In the genomic region with DNA sequence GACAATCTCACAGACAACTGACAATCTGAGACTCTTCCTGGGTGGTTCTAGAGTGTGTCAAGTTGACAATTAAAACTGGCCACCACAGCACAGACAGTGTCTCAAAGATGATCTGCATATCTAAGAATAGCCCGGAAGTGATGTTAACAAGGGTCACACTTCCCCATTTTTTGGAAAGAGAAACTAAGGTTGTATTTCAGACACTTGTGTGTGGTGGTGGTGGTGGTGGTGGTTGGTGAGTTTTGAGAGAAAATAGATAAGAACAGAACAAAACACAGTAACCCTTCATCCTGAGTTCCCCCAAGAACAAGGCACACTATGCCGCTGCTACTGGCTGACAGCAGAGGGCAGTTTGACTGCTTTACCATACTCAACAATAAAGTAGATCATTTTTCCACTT, we compare ENCODE assay signal across 18 mouse cellular contexts.
DNase-seq lines count a peak whose midpoint lies in the region; ATAC-seq and TF ChIP-seq lines count a peak whose summit lies in the region.
"Had no signal": no experiment of that assay in that cellular context is flagged by ENCODE, and none has a peak within 500 bp of the region (broad histone marks: within the 10 kb centered on the region; RNA-seq: fewer than 3 reads in every experiment).

No protein-coding gene starts in this region.

- H3K79me2 ChIP-seq in MEL (ENCODE audit: control insufficient read depth, insufficient read depth, low read length, poor library complexity) = no peaks in the 10 kb centered on the region

- WGBS in small intestine, adult 2 months = 85% methylated on average over 2 of the region's 2 CpGs
- 94% methylated on average over 2 of the region's 2 CpGs for WGBS in hindbrain, postnatal 0 days

- H3K4me3 ChIP-seq in MEL (ENCODE audit: control insufficient read depth in 1 of 2, insufficient read depth in 1 of 2, low read depth in 2 of 2, low read length in 2 of 2) = no peak overlapping the region
- no peak overlapping the region for H3K4me3 ChIP-seq in small intestine, adult 2 months (ENCODE audit: low read depth, low read length)
- no peak overlapping the region for H3K4me3 ChIP-seq in hindbrain, postnatal 0 days (ENCODE audit: low read length)
- H3K4me3 ChIP-seq: forebrain, embryonic 15.5 days; heart, embryonic 12.5 days; hindbrain, embryonic 10.5 days; neural tube, embryonic 12.5 days had no signal

- no peaks in the 10 kb centered on the region for H3K9me3 ChIP-seq in MEL (replicated peaks; ENCODE audit: insufficient read depth, low read length)
- H3K9me3 ChIP-seq in hindbrain, postnatal 0 days (ENCODE audit: low read length) = no peaks in the 10 kb centered on the region
- H3K9me3 ChIP-seq: forebrain, embryonic 15.5 days; heart, embryonic 12.5 days; hindbrain, embryonic 10.5 days; neural tube, embryonic 12.5 days had no signal

- peak; percentile 73 to 79 for ATAC-seq in hematopoietic stem cell, adult 5-6 weeks (replicated peaks in 1 of 2; ENCODE audit: insufficient read depth in 1 of 2, low FRiP score in 2 of 2, low TSS enrichment in 1 of 2, low read depth in 1 of 2, poor library complexity in 2 of 2, severe bottlenecking in 2 of 2)
- no peak for ATAC-seq in hindbrain, postnatal 0 days
- ATAC-seq: forebrain, embryonic 15.5 days had no signal

- TF ChIP-seq EP300 in MEL (IDR thresholded peaks at IDR 0.05; ENCODE audit: low read depth in 1 of 2, low read length in 2 of 2) = no peak

- peaks cover 0 to 11% of the 10 kb centered on the region in 2 experiments; a peak in 2 of 4 replicates for H3K36me3 ChIP-seq in MEL (ENCODE audit: control insufficient read depth in 1 of 2, insufficient read depth in 2 of 2, low read length in 2 of 2)
- peaks cover 3% of the 10 kb centered on the region for H3K36me3 ChIP-seq in small intestine, adult 2 months (ENCODE audit: control insufficient read depth, insufficient read depth, low read length)
- no peaks in the 10 kb centered on the region for H3K36me3 ChIP-seq in hindbrain, postnatal 0 days (ENCODE audit: insufficient read depth, low read length)
- H3K36me3 ChIP-seq: forebrain, embryonic 15.5 days; neural tube, embryonic 12.5 days had no signal

- intact Hi-C loops in gastrocnemius, postnatal 36 days (cut with DNase I) = no loop called here

- H3K27ac ChIP-seq in MEL (ENCODE audit: control insufficient read depth, low read depth, low read length) = peak overlapping the region; percentile 7; the same call in 1 of the 2 replicates
- H3K27ac ChIP-seq in small intestine, adult 2 months (ENCODE audit: insufficient read depth, low read depth, low read length) = peak overlapping the region; percentile 83
- no peak overlapping the region for H3K27ac ChIP-seq in hindbrain, postnatal 0 days
- H3K27ac ChIP-seq: forebrain, embryonic 15.5 days; hindbrain, embryonic 10.5 days; neural tube, embryonic 12.5 days had no signal

- peak; percentile 73 to 77 for DNase-seq in B cell, adult 2 months
- peak; percentile 73 for DNase-seq in MEL (ENCODE audit: low read depth, low spot score)
- no peak for DNase-seq in gastrocnemius, postnatal 36 days
- no peak for DNase-seq in frontal cortex, postnatal 10 days (ENCODE audit: low spot score in 2 of 2)
- no peak for DNase-seq in hindbrain, postnatal 0 days (ENCODE audit: low spot score)
- DNase-seq: cerebellum, adult 8-10 months; gastrocnemius, postnatal 14 days; kidney, adult 11 months; kidney, postnatal 10 days; lung, postnatal 14 days; midbrain, embryonic 14.5 days; thymus, postnatal 25 days had no signal

- peaks cover 9 to 11% of the 10 kb centered on the region in 2 experiments for H3K4me1 ChIP-seq in MEL (ENCODE audit: control insufficient read depth in 1 of 2, insufficient read depth in 2 of 2, low read length in 2 of 2)
- H3K4me1 ChIP-seq in small intestine, adult 2 months (ENCODE audit: control insufficient read depth, insufficient read depth, insufficient read length, low read length) = no peaks in the 10 kb centered on the region
- H3K4me1 ChIP-seq in hindbrain, postnatal 0 days (ENCODE audit: insufficient read depth, low read length) = no peaks in the 10 kb centered on the region
- H3K4me1 ChIP-seq: neural tube, embryonic 12.5 days had no signal

- H3K4me2 ChIP-seq in hindbrain, postnatal 0 days (ENCODE audit: low read depth, low read length) = no peak overlapping the region
- H3K4me2 ChIP-seq: forebrain, embryonic 15.5 days; heart, embryonic 12.5 days; neural tube, embryonic 12.5 days had no signal

- H3K27me3 ChIP-seq in MEL (ENCODE audit: control insufficient read depth in 1 of 2, insufficient read depth in 2 of 2, low read length in 2 of 2) = no peaks in the 10 kb centered on the region
- H3K27me3 ChIP-seq in small intestine, adult 2 months (ENCODE audit: control insufficient read depth, insufficient read depth, low read length) = no peaks in the 10 kb centered on the region
- no peaks in the 10 kb centered on the region for H3K27me3 ChIP-seq in hindbrain, postnatal 0 days (ENCODE audit: insufficient read depth, low read length)
- H3K27me3 ChIP-seq: forebrain, embryonic 15.5 days; heart, embryonic 12.5 days; neural tube, embryonic 12.5 days had no signal

- TF ChIP-seq POLR2A in MEL (IDR thresholded peaks at IDR 0.05; ENCODE audit: control insufficient read depth in 1 of 2, insufficient read depth in 1 of 2, low read depth in 1 of 2, low read length in 2 of 2, poor library complexity in 1 of 2) = no peak
- no peak for TF ChIP-seq POLR2A in small intestine, adult 2 months (IDR thresholded peaks at IDR 0.05; ENCODE audit: low read depth, low read length)

- no peak; the same call in 1 of the 2 replicates for TF ChIP-seq RAD21 in MEL (IDR thresholded peaks at IDR 0.05; ENCODE audit: low read depth, low read length)

- peak in 1 of 3 experiments; percentile 18; a peak in 1 of 6 replicates for TF ChIP-seq CTCF in MEL (IDR thresholded peaks at IDR 0.05 in 2 of 3, conservative IDR thresholded peaks at IDR 0.05 in 1 of 3; ENCODE audit: control insufficient read depth in 1 of 3, insufficient read depth in 1 of 3, low read depth in 2 of 3, low read length in 3 of 3, poor library complexity in 1 of 3, severe bottlenecking in 1 of 3)
- no peak for TF ChIP-seq CTCF in small intestine, adult 2 months (IDR thresholded peaks at IDR 0.05; ENCODE audit: extremely low read depth, insufficient read length, insufficient replicate concordance, low read depth, low read length)
- no peak for TF ChIP-seq CTCF in hindbrain, postnatal 0 days (IDR thresholded peaks at IDR 0.05; ENCODE audit: low read depth)

- H3K9ac ChIP-seq in MEL (ENCODE audit: control insufficient read depth, low read depth, low read length, poor library complexity, severe bottlenecking) = no peak overlapping the region
- no peak overlapping the region for H3K9ac ChIP-seq in hindbrain, postnatal 0 days (replicated peaks; ENCODE audit: low read length)
- H3K9ac ChIP-seq: forebrain, embryonic 15.5 days; heart, embryonic 12.5 days; neural tube, embryonic 12.5 days had no signal

TF ChIP-seq in MEL, 35 proteins besides CTCF, POLR2A, EP300 and RAD21:
- TF ChIP-seq SMC3 (IDR thresholded peaks at IDR 0.05; ENCODE audit: low read depth, low read length) = peak; percentile 17; the same call in 1 of the 2 replicates
- no peak for TF ChIP-seq MAFK (IDR thresholded peaks at IDR 0.05; ENCODE audit: borderline replicate concordance, low read depth, low read length)
- TF ChIP-seq E2F4 (IDR thresholded peaks at IDR 0.05; ENCODE audit: borderline replicate concordance, low read depth, low read length) = no peak
- TF ChIP-seq JUND (IDR thresholded peaks at IDR 0.05; ENCODE audit: low read depth, low read length) = no peak
- TF ChIP-seq ELF1 (IDR thresholded peaks at IDR 0.05; ENCODE audit: low read depth, low read length) = no peak
- peak; percentile 43; the same call in 1 of the 2 replicates for TF ChIP-seq GATA1 (IDR thresholded peaks at IDR 0.05; ENCODE audit: low read depth, low read length)
- no peak for TF ChIP-seq CHD2 (IDR thresholded peaks at IDR 0.05; ENCODE audit: low read length)
- no peak for TF ChIP-seq TBP (IDR thresholded peaks at IDR 0.05; ENCODE audit: low read depth, low read length)
- no peak for TF ChIP-seq MYB (IDR thresholded peaks at IDR 0.05; ENCODE audit: low read depth, low read length)
- TF ChIP-seq NRF1 (IDR thresholded peaks at IDR 0.05; ENCODE audit: insufficient read depth, low read depth, low read length, poor library complexity, severe bottlenecking) = no peak
- TF ChIP-seq ZKSCAN1 (IDR thresholded peaks at IDR 0.05; ENCODE audit: low read depth, low read length) = no peak
- no peak for TF ChIP-seq USF2 (IDR thresholded peaks at IDR 0.05; ENCODE audit: borderline replicate concordance in 1 of 2, insufficient read depth in 1 of 2, low read depth in 1 of 2, low read length in 2 of 2)
- TF ChIP-seq KAT2A (conservative IDR thresholded peaks at IDR 0.05; ENCODE audit: low read depth, low read length) = no peak
- no peak for TF ChIP-seq ZMIZ1 (IDR thresholded peaks at IDR 0.05; ENCODE audit: low read depth, low read length)
- 0 out of 2 replicates have a peak, but pooled peaks have one; percentile 9 for TF ChIP-seq MXI1 (IDR thresholded peaks at IDR 0.05; ENCODE audit: low read depth, low read length)
- 0 out of 2 replicates have a peak, but pooled peaks have one; percentile 0 for TF ChIP-seq TCF12 (IDR thresholded peaks at IDR 0.05; ENCODE audit: low read depth, low read length)
- no peak for TF ChIP-seq ZC3H11A (IDR thresholded peaks at IDR 0.05; ENCODE audit: low read depth, low read length)
- TF ChIP-seq NELFE (IDR thresholded peaks at IDR 0.05; ENCODE audit: low read depth, low read length) = no peak
- TF ChIP-seq MEF2A (IDR thresholded peaks at IDR 0.05; ENCODE audit: extremely low read depth, insufficient replicate concordance, low read depth, low read length, poor library complexity, severe bottlenecking) = 0 out of 2 replicates have a peak, but pooled peaks have one; percentile 14
- no peak for TF ChIP-seq MAX (IDR thresholded peaks at IDR 0.05; ENCODE audit: low read length)
- peak; percentile 69 for TF ChIP-seq ETS1 (IDR thresholded peaks at IDR 0.05; ENCODE audit: low read depth, low read length)
- TF ChIP-seq POLR2AphosphoS2 (IDR thresholded peaks at IDR 0.05; ENCODE audit: low read length) = no peak

Comparison
In these comparisons a context has a peak if more than half of its experiments do, and no peak if none do; other contexts are left out.
1. DNase-seq: peak in B cell, adult 2 months (2 of 2) and MEL (single experiment); none in gastrocnemius, postnatal 36 days (0 of 2), frontal cortex, postnatal 10 days (0 of 2) and hindbrain, postnatal 0 days (single experiment).